Mouse (Mus musculus): ENCODE results near the gene Prr12. TPM values are rescaled to one million over a fixed set of nuclear protein-coding genes. Genes with fewer than 3 reads are reported as not detected.

The Prr12 gene
- total and polyA plus RNA-seq, 2 experiments from 2014 or later: 8.2 to 14.0 TPM

DNA sequence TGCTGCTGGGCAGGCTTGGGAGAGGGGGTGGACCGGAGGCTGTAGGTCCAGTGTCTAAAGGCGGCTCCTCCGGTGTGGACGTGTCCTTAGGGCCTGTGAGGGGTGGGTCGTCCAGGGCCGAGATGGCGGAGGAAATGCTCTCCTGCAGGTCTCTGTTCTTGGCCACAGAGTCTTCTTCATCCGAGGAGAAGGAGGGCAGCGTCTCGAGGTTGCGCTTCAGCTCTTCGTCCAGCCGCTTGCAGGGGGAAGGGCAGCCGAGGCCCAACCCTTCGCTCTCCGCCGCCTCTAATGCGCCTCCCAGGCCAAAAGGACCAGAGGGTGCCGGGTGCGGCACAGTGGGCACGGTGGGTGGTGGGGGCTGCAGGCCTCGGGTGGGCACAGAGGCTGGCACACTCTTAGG lies 6.9 kb downstream of the Prr12 start:
- DNase-seq (no peak), ATAC-seq (no peak)
- H3K27ac ChIP-seq (ENCODE audit: low read depth, low read length): no peak overlapping the region
- no peak overlapping the region for H3K4me3 ChIP-seq (ENCODE audit: low read depth, low read length)
- no peak for TF ChIP-seq CTCF (IDR thresholded peaks at IDR 0.05; ENCODE audit: low read depth)
- H3K27me3 ChIP-seq (ENCODE audit: insufficient read depth, low read length): no peaks in the 10 kb centered on the region
- H3K9me3 ChIP-seq (ENCODE audit: low read length): no peaks in the 10 kb centered on the region
- H3K4me1 ChIP-seq (ENCODE audit: insufficient read depth): no peaks in the 10 kb centered on the region
- WGBS: 94% methylated on average over 22 of the region's 22 CpGs
- H3K9ac ChIP-seq: no peak overlapping the region
- peaks cover 93% of the 10 kb centered on the region for H3K36me3 ChIP-seq (ENCODE audit: insufficient read depth)
- no peak overlapping the region for H3K4me2 ChIP-seq (ENCODE audit: low read depth)

GRCm38 (mm10) chr7:45043307-45043706 lies 9.4 kb downstream of the Prr12 start:
- no peak for ATAC-seq
- Histone ChIP-seq H3K4me1 (ENCODE audit: insufficient read depth) (no peaks in the 10 kb centered on the region), H3K4me3 (ENCODE audit: low read depth, low read length) (no peak overlapping the region), H3K9ac (no peak overlapping the region), H3K9me3 (ENCODE audit: low read length) (no peaks in the 10 kb centered on the region), H3K27me3 (ENCODE audit: insufficient read depth, low read length) (no peaks in the 10 kb centered on the region), H3K27ac (ENCODE audit: low read depth, low read length) (no peak overlapping the region), H3K36me3 (ENCODE audit: insufficient read depth) (peaks cover 87% of the 10 kb centered on the region), H3K4me2 (ENCODE audit: low read depth) (no peak overlapping the region)
- WGBS: 98% methylated on average over 14 of the region's 14 CpGs
- DNase-seq: no peak
- no peak for TF ChIP-seq CTCF (IDR thresholded peaks at IDR 0.05; ENCODE audit: low read depth)

- WGBS: 94% methylated on average over 9 of the region's 9 CpGs
- Histone ChIP-seq H3K4me1 (ENCODE audit: insufficient read depth) (no peaks in the 10 kb centered on the region), H3K27me3 (ENCODE audit: insufficient read depth, low read length) (no peaks in the 10 kb centered on the region), H3K9ac (no peak overlapping the region), H3K36me3 (ENCODE audit: insufficient read depth) (peaks cover 82% of the 10 kb centered on the region), H3K27ac (ENCODE audit: low read depth, low read length) (no peak overlapping the region), H3K4me2 (ENCODE audit: low read depth) (no peak overlapping the region), H3K4me3 (ENCODE audit: low read depth, low read length) (no peak overlapping the region), H3K9me3 (ENCODE audit: low read length) (no peaks in the 10 kb centered on the region)
- ATAC-seq (no peak), DNase-seq (no peak)
- no peak for TF ChIP-seq CTCF (IDR thresholded peaks at IDR 0.05; ENCODE audit: low read depth)
These were observed 11.8 kb downstream of the Prr12 start for GRCm38 (mm10) chr7:45040851-45041250.

- Histone ChIP-seq H3K4me2 (ENCODE audit: low read depth) (no peak overlapping the region), H3K27me3 (ENCODE audit: insufficient read depth, low read length) (no peaks in the 10 kb centered on the region), H3K9me3 (ENCODE audit: low read length) (no peaks in the 10 kb centered on the region), H3K9ac (no peak overlapping the region), H3K4me3 (ENCODE audit: low read depth, low read length) (no peak overlapping the region), H3K27ac (ENCODE audit: low read depth, low read length) (no peak overlapping the region), H3K36me3 (ENCODE audit: insufficient read depth) (peaks cover 85% of the 10 kb centered on the region), H3K4me1 (ENCODE audit: insufficient read depth) (no peaks in the 10 kb centered on the region)
- ATAC-seq (no peak), DNase-seq (no peak)
- WGBS: 96% methylated on average over 9 of the region's 9 CpGs
- no peak for TF ChIP-seq CTCF (IDR thresholded peaks at IDR 0.05; ENCODE audit: low read depth)
These were observed 14.3 kb downstream of the Prr12 start for GRCm38 (mm10) chr7:45038411-45038810.

GRCm38 (mm10) chr7:45037720-45038361 lies 14.8 kb downstream of the Prr12 start:
- no peaks in the 10 kb centered on the region for H3K27me3 ChIP-seq (ENCODE audit: insufficient read depth, low read length)
- 65% methylated on average over 7 of the region's 7 CpGs for WGBS
- no peak overlapping the region for H3K4me2 ChIP-seq (ENCODE audit: low read depth)
- no peaks in the 10 kb centered on the region for H3K4me1 ChIP-seq (ENCODE audit: insufficient read depth)
- H3K36me3 ChIP-seq (ENCODE audit: insufficient read depth): peaks cover 84% of the 10 kb centered on the region
- peak; percentile 73 for TF ChIP-seq CTCF (IDR thresholded peaks at IDR 0.05; ENCODE audit: low read depth)
- no peaks in the 10 kb centered on the region for H3K9me3 ChIP-seq (ENCODE audit: low read length)
- ATAC-seq (peak; percentile 72), DNase-seq (peak; percentile 34)
- H3K27ac ChIP-seq (ENCODE audit: low read depth, low read length): no peak overlapping the region
- no peak overlapping the region for H3K9ac ChIP-seq
- H3K4me3 ChIP-seq (ENCODE audit: low read depth, low read length): no peak overlapping the region

GRCm38 (mm10) chr7:45036702-45037101 lies 16.0 kb downstream of the Prr12 start:
- no peak for ATAC-seq
- Histone ChIP-seq H3K9me3 (ENCODE audit: low read length) (no peaks in the 10 kb centered on the region), H3K36me3 (ENCODE audit: insufficient read depth) (peaks cover 83% of the 10 kb centered on the region), H3K4me1 (ENCODE audit: insufficient read depth) (no peaks in the 10 kb centered on the region), H3K27me3 (ENCODE audit: insufficient read depth, low read length) (no peaks in the 10 kb centered on the region), H3K27ac (ENCODE audit: low read depth, low read length) (no peak overlapping the region), H3K4me2 (ENCODE audit: low read depth) (no peak overlapping the region), H3K4me3 (ENCODE audit: low read depth, low read length) (no peak overlapping the region), H3K9ac (no peak overlapping the region)
- DNase-seq: no peak
- no peak for TF ChIP-seq CTCF (IDR thresholded peaks at IDR 0.05; ENCODE audit: low read depth)
- WGBS: 91% methylated on average over 11 of the region's 11 CpGs

DNA sequence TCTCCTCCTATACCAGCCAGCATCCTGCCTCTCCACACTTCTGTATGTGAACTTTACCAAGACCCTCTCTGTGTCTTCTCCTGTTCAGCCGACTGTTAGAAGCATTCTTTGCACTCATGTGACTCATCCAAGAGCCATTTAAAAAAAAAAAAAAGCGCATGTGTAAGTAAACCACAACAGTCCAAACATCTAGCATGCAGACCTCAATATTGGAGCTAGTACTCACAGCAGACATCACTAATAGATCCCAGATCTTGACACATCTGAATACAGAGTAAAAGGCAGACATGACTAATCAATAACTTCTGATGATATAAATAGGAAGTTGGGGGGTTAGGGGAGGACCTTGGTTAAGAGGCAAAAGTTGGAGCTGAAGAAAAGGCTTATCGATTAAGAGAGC lies 17.1 kb downstream of the Prr12 start:
- no peak overlapping the region for H3K27ac ChIP-seq (ENCODE audit: low read depth, low read length)
- 93% methylated on average over 3 of the region's 3 CpGs for WGBS

More for the DNA sequence above, 17.1 kb downstream of the Prr12 start:
- no peak for ATAC-seq
- DNase-seq: no peak
- no peak overlapping the region for H3K4me2 ChIP-seq (ENCODE audit: low read depth)
- H3K9ac ChIP-seq: no peak overlapping the region
- H3K36me3 ChIP-seq (ENCODE audit: insufficient read depth): peaks cover 83% of the 10 kb centered on the region
- TF ChIP-seq CTCF (IDR thresholded peaks at IDR 0.05; ENCODE audit: low read depth): no peak
- no peaks in the 10 kb centered on the region for H3K9me3 ChIP-seq (ENCODE audit: low read length)
- no peaks in the 10 kb centered on the region for H3K4me1 ChIP-seq (ENCODE audit: insufficient read depth)
- H3K4me3 ChIP-seq (ENCODE audit: low read depth, low read length): no peak overlapping the region
- no peaks in the 10 kb centered on the region for H3K27me3 ChIP-seq (ENCODE audit: insufficient read depth, low read length)
